Comparison of ENCODE assay signal across 21 mouse cellular contexts in the genomic region with DNA sequence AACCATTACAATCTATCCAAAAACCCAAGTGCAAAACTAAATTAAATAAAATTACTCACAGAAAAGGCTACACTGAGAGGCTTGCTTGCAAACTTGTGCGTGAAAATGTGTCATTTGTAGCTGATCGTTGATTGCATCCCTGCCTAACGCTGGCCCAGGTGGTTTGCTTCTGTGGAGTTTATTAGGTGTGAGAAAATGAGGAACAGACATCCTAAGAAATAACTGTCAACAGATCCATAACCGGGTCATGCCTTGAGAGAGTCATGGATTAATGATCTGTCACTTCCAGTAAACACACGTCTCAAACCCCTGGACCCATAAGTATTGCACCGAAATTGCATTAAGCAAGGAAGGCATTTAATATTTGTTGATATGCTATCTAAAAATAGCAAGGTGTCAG.
"Had no signal": no experiment of that assay in that cellular context is flagged by ENCODE, and none has a peak within 500 bp of the region (broad histone marks: within the 10 kb centered on the region; RNA-seq: fewer than 3 reads in every experiment).

No protein-coding gene starts in this region.

- H3K27me3 ChIP-seq: limb, embryonic 15.5 days; liver, embryonic 15.5 days; neural tube, embryonic 13.5 days; stomach, embryonic 15.5 days had no signal

- H3K4me1 ChIP-seq: limb, embryonic 15.5 days; liver, embryonic 15.5 days; neural tube, embryonic 13.5 days; stomach, embryonic 15.5 days had no signal

- H3K4me2 ChIP-seq: limb, embryonic 12.5 days; limb, embryonic 15.5 days; liver, embryonic 11.5 days; liver, embryonic 15.5 days; midbrain, embryonic 11.5 days; neural tube, embryonic 13.5 days; stomach, embryonic 15.5 days had no signal

- H3K27ac ChIP-seq: kidney, postnatal 0 days; layer of hippocampus, adult 2 months; limb, embryonic 12.5 days; limb, embryonic 15.5 days; liver, embryonic 15.5 days; neural tube, embryonic 13.5 days; stomach, embryonic 15.5 days had no signal

- H3K9me3 ChIP-seq: limb, embryonic 12.5 days; limb, embryonic 15.5 days; liver, embryonic 15.5 days; neural tube, embryonic 13.5 days; stomach, embryonic 15.5 days had no signal

- ATAC-seq: intestine, postnatal 0 days; lung, postnatal 0 days had no signal

- DNase-seq: kidney, adult 2 months; kidney, postnatal 25 days; layer of hippocampus, adult 9-11 months; lung, adult 2 months; lung, postnatal 36 days; midbrain, embryonic 14.5 days; retina, postnatal 1 day; right cerebral cortex, postnatal 25 days; thymus, postnatal 25 days had no signal

- H3K4me3 ChIP-seq: layer of hippocampus, adult 2 months; limb, embryonic 12.5 days; limb, embryonic 15.5 days; liver, embryonic 15.5 days; myocyte; neural tube, embryonic 13.5 days; stomach, embryonic 15.5 days had no signal

- H3K36me3 ChIP-seq: limb, embryonic 12.5 days; limb, embryonic 15.5 days; liver, embryonic 15.5 days; neural tube, embryonic 13.5 days; stomach, embryonic 15.5 days had no signal

- H3K9ac ChIP-seq: limb, embryonic 12.5 days; limb, embryonic 15.5 days; liver, embryonic 15.5 days; neural tube, embryonic 13.5 days; stomach, embryonic 15.5 days had no signal
